Mouse (Mus musculus) left cerebral cortex, adult 18-20 months (tissue): ENCODE results near the gene Btbd19. TPM values are rescaled to one million over a fixed set of nuclear protein-coding genes. Genes with fewer than 3 reads are reported as not detected.

Source experiments
- DNase-seq, 2 experiments: peaks; one replicate each; pipeline ENCODE4 v3.0.0; 2021 to 2022; ENCODE audit warnings: low spot score in 2 of 2, mixed read lengths in 1 of 2
- total RNA-seq, 2 experiments: library from RNA; stranded (reverse); gene quantifications; 2 replicates each; pipeline ENCODE4 v1.2.3; 2021

Btbd19 gene
- total RNA-seq, 2 experiments from 2014 or later: 13.1 to 14.2 TPM

GRCm38 (mm10) chr4:117117931-117118330 lies 7.6 kb downstream of the Btbd19 start:
- DNase-seq: no peak

- no peak for DNase-seq
Observed at GRCm38 (mm10) chr4:117115592-117115991, 9.9 kb downstream of the Btbd19 start.

DNA sequence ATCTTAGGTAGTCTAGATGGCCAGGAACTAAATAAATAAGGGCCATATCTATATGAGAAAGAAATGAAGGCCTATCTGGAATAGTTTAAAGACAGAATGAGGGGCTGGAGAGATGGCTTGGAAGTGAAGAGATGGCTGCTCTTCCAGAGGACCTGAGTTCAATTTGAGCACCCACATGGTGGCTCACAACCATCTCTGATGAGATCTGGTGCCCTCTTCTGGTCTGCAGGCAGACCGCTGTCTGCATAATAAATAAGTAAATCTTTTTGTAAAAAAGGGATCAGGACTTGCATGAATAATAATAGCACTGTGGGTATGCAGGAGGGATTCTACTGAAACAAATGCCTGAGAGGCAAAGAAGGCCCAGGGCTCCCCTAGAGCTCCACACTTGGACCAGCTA lies 12.3 kb downstream of the Btbd19 start:
- DNase-seq: no peak

- DNase-seq: no peak
Observed at GRCm38 (mm10) chr4:117110985-117111384, 14.5 kb downstream of the Btbd19 start.

GRCm38 (mm10) chr4:117110249-117110648 lies 15.3 kb downstream of the Btbd19 start:
- DNase-seq: no peak

DNA sequence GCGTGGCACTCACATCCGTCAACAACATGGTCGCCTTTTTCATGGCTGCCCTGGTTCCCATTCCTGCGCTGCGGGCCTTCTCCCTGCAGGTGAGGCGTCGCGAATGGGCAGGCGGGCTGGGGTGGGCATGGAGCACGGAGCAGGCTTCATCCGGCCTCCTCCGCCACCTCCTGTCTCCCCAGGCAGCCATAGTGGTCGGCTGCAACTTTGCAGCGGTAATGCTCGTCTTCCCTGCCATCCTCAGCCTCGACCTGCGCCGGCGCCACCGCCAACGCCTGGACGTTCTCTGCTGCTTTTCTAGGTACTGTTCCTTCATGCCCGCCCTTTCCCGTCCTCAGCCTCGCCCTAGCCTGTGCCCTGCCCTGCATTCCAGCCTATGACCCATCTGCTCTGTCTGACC lies 16.2 kb downstream of the Btbd19 start:
- no peak for DNase-seq

- DNase-seq: no peak
Observed at GRCm38 (mm10) chr4:117108524-117108849, 17.0 kb downstream of the Btbd19 start.

GRCm38 (mm10) chr4:117107813-117108523 lies 17.6 kb downstream of the Btbd19 start:
- DNase-seq: no peak

DNA sequence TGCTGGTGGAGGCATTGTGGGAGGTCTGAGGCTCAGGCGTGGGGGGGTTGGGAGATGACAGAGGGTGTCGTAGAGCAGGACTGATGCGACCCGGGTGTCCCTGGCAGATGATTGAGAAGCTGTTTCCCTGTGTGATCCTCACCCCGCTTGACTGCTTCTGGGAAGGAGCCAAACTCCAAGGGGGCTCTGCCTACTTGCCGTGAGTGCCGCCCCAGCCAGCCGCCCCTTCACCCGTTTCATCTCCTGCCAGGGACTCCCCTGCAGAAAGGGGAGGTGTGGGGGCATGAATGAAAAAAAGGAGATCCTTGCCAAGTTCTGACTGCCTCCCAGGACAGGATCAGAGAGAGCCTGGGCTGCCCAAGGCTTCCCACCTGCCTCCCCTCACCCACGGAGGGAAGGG lies 20.4 kb downstream of the Btbd19 start:
- DNase-seq: no peak

DNA sequence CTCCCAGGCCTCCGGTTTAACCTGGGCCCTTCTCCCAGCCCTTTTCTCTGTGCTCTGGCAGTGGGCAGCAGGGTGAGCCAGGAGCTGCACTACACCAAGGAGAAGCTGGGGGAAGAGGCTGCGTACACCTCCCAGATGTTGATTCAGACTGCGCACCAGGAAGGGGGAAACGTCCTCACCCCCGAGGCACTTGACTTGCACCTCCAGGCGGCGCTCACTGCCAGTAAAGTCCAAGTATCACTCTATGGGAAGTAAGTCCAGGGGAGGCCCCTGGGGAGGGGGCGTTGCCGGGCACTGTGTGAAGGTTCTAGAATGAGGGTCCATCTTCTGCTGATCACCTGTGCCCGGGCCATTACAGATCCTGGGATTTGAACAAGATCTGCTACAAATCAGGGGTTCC lies 20.9 kb downstream of the Btbd19 start:
- DNase-seq: no peak

GRCm38 (mm10) chr4:117101218-117101617 lies 24.3 kb downstream of the Btbd19 start:
- DNase-seq: no peak

GRCm38 (mm10) chr4:117100036-117100435 lies 25.5 kb downstream of the Btbd19 start:
- DNase-seq: no peak

DNA sequence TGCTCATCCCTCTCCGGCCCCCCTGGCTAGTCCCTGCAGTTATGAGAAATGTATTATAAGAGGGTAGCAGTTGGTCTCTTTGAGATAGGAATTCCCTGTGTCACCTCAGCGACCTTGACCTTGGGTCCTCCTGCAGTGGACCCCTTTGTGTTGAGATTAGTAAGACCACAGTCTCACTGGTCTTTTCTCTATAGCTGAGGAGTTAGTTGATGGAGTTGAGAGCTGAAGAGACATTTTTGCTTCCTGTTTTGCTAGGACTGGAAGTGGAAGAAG lies 26.8 kb downstream of the Btbd19 start:
- DNase-seq: no peak

DNA sequence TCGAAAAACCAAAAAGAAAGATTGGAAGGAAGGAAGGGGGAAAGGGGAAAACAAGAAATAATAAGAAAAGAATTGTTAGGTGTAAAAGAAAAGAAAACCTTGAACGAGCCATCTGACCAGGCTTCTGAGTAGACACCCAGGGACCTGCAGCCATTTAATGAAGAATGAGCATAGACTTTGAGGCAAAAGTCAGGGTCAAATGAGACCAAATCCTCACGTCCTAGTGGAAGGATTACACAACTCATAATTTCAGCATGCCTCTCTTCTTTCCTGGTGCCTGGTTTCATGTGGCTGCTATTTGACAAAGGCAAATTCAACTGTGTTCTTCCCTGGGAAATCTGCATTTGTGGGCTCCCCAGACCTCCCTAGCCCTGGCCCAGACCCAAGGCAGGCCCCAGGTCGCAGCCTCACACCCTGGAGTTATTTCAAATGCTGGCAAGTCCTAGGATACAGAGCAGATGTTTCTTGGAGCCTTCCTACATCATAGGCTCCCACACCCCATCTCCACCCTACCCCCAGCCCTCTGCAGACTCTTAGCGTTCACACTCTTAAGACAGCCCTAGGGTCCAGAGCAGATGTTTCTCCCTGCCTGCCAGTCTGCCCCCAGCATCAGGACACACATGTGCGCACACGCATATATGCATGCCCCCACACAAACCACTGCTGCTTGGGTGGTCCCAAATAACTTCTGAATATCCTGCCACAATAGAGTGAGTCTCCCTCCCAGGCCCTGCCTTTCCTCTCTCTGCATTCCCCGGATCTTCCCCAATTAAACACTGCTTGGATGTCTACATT lies 27.4 kb downstream of the Btbd19 start:
- no peak for DNase-seq

DNA sequence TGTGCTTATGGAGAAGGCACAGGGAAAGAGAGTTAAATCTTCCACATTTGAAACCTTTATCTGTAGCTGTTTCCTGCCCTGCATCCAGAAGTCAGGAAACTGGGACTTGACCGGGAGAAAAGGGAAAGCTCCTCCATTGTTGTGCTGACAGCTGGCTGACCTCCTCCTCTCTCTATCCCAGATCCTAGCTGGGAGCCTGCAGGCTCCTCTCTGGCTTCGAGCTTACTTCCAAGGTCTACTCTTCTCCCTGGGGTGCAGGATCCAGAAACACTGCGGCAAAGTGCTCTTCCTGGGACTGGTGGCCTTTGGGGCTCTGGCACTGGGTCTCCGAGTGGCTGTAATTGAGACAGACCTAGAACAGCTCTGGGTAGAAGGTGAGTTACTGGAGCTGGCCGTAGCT lies 28.9 kb downstream of the Btbd19 start:
- no peak for DNase-seq

- peak; percentile 16 to 26 for DNase-seq
Observed at GRCm38 (mm10) chr4:117095551-117096452, 29.7 kb downstream of the Btbd19 start, which contains the start of gene Ptch2. Gene Ptch2 (plus strand): TSS chr4:117096075.

DNA sequence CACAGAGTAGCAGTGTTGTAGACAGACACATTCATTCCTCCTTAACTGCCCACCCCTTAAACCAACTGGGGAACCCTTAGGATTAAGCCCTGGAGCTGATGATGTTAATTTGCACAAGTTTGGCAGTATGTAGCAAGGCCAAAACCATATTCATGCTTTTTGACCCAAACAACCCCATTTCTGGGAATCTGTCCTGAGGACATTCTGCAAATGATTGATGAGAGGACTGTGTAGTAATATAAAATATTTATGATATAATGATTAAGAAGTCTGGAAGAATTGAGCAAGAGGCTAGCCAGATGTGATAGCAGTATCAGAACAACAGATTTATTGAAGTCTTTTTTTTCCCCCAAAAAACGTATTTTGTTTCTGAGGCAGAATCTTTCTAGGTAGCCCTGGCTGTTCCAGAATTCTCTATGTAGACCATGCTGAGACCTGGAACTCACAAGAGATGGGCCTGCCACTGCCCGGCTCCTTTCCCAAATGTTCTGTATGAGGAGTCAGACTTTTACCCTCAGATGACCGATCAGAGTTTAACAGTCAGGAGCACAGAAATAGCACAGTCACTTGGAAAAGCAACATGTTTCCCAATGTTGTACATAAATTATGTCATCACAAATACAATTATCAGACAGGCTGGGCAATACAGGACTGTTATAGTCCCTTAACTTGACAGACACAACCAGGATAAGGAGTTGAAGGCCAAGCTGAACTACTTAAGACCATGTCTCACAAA lies 30.7 kb downstream of the Btbd19 start:
- no peak for DNase-seq

DNA sequence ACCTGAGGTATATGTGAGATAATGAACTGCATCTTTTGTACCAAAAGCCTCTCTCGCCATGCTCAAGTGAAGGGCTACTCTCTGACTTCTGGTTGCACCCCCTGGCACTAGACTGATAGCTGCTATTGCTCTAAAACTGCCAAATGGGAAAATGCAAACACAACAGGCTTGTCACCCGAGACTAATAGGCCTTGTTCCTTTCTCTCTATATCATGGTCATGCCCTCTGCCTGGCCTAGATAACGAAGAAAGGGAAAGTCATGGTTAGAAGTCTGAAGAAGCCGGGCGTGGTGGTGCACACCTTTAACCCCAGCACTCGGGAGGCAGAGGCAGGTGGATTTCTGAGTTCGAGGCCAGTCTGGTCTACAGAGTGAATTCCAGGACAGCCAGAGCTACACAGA lies 34.9 kb downstream of the Btbd19 start:
- DNase-seq: no peak

DNA sequence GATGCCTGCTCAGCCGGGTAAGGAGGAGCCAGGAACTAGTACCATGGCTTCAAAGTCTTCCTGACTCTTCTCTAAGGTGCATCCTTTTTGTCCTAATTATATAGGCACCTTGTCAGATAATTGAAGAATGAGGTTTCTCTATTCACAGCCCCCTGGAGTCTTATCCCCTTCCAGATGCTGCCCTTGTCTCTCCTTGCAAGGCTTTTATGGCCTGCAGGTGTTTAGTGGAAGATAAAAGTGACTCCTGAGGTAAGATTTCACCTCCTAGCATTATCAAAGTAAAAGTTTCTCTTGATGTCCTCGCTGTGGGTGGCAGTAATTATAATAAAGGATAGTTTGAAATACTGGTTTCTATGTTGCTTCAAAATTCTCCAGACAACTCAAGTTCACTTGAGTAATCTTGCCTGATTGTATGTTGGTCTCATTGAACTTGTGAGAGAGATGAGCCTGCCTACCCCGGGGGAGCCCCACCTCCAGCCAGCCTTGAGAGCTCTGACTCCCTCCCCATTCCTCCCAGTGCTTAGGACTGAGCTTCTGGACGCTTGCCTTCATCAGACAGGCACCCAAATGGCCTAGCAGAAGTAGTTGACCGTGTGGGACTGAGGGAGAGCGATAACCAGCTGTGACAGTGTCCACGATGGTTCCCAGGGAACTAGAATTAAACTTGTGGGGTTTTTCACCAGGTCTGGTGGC lies 37.4 kb downstream of the Btbd19 start:
- no peak for DNase-seq

- DNase-seq: no peak
Observed at GRCm38 (mm10) chr4:117071183-117071582, 54.3 kb downstream of the Btbd19 start.

GRCm38 (mm10) chr4:117070624-117071023 lies 54.9 kb downstream of the Btbd19 start:
- DNase-seq: no peak
